Mouse (Mus musculus): ENCODE measurements around the gene Metap1d.

GRCm38 (mm10) chr2:71497175-71497574, 44.1 kb downstream of the Metap1d start:
- TF ChIP-seq EP300 (IDR thresholded peaks at IDR 0.05; ENCODE audit: low read depth), result no peak
- TF ChIP-seq CTCF (IDR thresholded peaks at IDR 0.05; ENCODE audit: low read depth), result no peak
